Mouse (Mus musculus) heart, adult 2 months (tissue): Measurements from ENCODE around the gene Naa35.

Experiments
- CTCF ChIP-seq: fragments of 200-600 bp; IDR thresholded peaks from 2 replicates; pipeline ENCODE4 v1.8.1; 2022; ENCODE audit warnings: antibody characterized with exemption, mild to moderate bottlenecking, moderate library complexity
- EP300 ChIP-seq: fragments of 200-500 bp; IDR thresholded peaks from 2 replicates; pipeline ENCODE4 v1.6.1; 2011; ENCODE audit warnings: low read depth, low read length, control low read depth; ENCODE audit not compliant: insufficient read depth
- POLR2A ChIP-seq: fragments of 200-500 bp; IDR thresholded peaks from 2 replicates; pipeline ENCODE4 v1.6.1; 2011; ENCODE audit warnings: mild to moderate bottlenecking, low read depth, low read length, control low read depth; ENCODE audit not compliant: insufficient read depth

DNA sequence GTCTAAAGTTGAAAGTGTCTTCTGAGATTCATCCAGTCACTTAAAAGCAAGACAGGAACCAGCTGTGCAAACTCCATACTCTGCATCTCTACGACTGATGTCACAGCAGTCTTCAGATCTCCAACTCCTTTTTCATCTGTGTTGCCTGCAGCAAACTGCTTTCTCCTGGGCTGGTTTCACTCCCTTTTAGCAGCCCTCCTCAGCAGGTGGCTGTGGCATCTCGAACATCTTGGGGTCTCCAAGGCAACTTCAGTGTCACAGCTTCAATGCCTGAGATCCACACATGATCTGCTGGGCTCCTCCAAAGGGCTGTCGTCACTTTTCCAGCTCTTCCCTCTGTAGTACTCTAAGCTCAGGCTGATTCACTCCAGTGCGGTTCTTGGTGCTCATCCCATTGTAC lies 5.6 kb downstream of the Naa35 start:
- TF ChIP-seq CTCF, result no peak
- no peak for TF ChIP-seq POLR2A
- TF ChIP-seq EP300, result no peak
